Mouse (Mus musculus) testis, postnatal 14 days (tissue): ENCODE data around the gene Notch4.

Experiments used
- DNase-seq: peaks from one replicate; pipeline ENCODE4 v3.0.0; 2021; ENCODE audit warnings: low spot score

Gene Notch4

GRCm38 (mm10) chr17:34593752-34594525 is 29.9 kb downstream of the Notch4 start:
- DNase-seq, result no peak

- no peak for DNase-seq
These were observed 32.0 kb downstream of the Notch4 start for GRCm38 (mm10) chr17:34596098-34596497.

GRCm38 (mm10) chr17:34597566-34598095 is 33.6 kb downstream of the Notch4 start, which contains the start of gene Ager:
TSS of gene Ager (plus strand) at chr17:34597862.
- no peak for DNase-seq

- no peak for DNase-seq
These were observed 35.8 kb downstream of the Notch4 start for GRCm38 (mm10) chr17:34599891-34600290.

- DNase-seq, result no peak
These were observed 37.7 kb downstream of the Notch4 start for GRCm38 (mm10) chr17:34601796-34602195.

- DNase-seq, result peak; percentile 99
These were observed 39.5 kb downstream of the Notch4 start, which contains the start of gene Rnf5 for GRCm38 (mm10) chr17:34603375-34604060. TSS of gene Rnf5 (minus strand) at chr17:34603690.

- peak; percentile 99 for DNase-seq
These were observed 40.0 kb downstream of the Notch4 start, which contains the start of gene Agpat1 for GRCm38 (mm10) chr17:34604061-34604508. TSS of gene Agpat1 (plus strand) at chr17:34604262.

GRCm38 (mm10) chr17:34604511-34605237 is 40.6 kb downstream of the Notch4 start:
- DNase-seq, result peak; percentile 67

GRCm38 (mm10) chr17:34605609-34606008 is 41.5 kb downstream of the Notch4 start:
- DNase-seq, result peak; percentile 98

GRCm38 (mm10) chr17:34606186-34607039 is 42.3 kb downstream of the Notch4 start:
- peak; percentile 61 for DNase-seq

GRCm38 (mm10) chr17:34607997-34608396 is 43.9 kb downstream of the Notch4 start:
- no peak for DNase-seq

- no peak for DNase-seq
These were observed 47.0 kb downstream of the Notch4 start for GRCm38 (mm10) chr17:34611050-34611449.

GRCm38 (mm10) chr17:34613054-34613645 is 49.1 kb downstream of the Notch4 start:
- DNase-seq, result no peak

- no peak for DNase-seq
These were observed 49.8 kb downstream of the Notch4 start for GRCm38 (mm10) chr17:34613830-34614229.

GRCm38 (mm10) chr17:34615871-34616270 is 51.8 kb downstream of the Notch4 start, which contains the start of gene Egfl8:
TSS of gene Egfl8 (minus strand) at chr17:34615971.
- no peak for DNase-seq

- DNase-seq, result no peak
These were observed 54.9 kb downstream of the Notch4 start for GRCm38 (mm10) chr17:34618999-34619398.

- no peak for DNase-seq
These were observed 56.9 kb downstream of the Notch4 start for GRCm38 (mm10) chr17:34621006-34621405.

- DNase-seq, result no peak
These were observed 59.1 kb downstream of the Notch4 start for GRCm38 (mm10) chr17:34623161-34623560.

- DNase-seq, result no peak
These were observed 60.9 kb downstream of the Notch4 start for GRCm38 (mm10) chr17:34624981-34625380.

GRCm38 (mm10) chr17:34626062-34626772 is 62.1 kb downstream of the Notch4 start:
- no peak for DNase-seq
